Mouse (Mus musculus): ENCODE data around the gene Prdm9. TPM values are rescaled to one million over a fixed set of nuclear protein-coding genes. Genes with fewer than 3 reads are reported as not detected.

Gene Prdm9
- total and polyA plus RNA-seq, 3 experiments = 4.4 to 6.6 (median 5.0) TPM

- no peak for TF ChIP-seq EP300 (IDR thresholded peaks at IDR 0.05; ENCODE audit: low read length)
- peak; percentile 68; the same call in 1 of the 2 replicates for TF ChIP-seq MEF2A (IDR thresholded peaks at IDR 0.05; ENCODE audit: borderline replicate concordance, low read depth, low read length)
- TF ChIP-seq MAX (IDR thresholded peaks at IDR 0.05; ENCODE audit: low read length) = peak; percentile 52; the same call in 1 of the 2 replicates
- no peak for TF ChIP-seq MAFK (IDR thresholded peaks at IDR 0.05; ENCODE audit: insufficient replicate concordance, low read length)
- TF ChIP-seq SIN3A (IDR thresholded peaks at IDR 0.05; ENCODE audit: low read length) = peak; percentile 98
- TF ChIP-seq E2F4 (IDR thresholded peaks at IDR 0.05; ENCODE audit: insufficient replicate concordance, low read depth, low read length) = no peak
- TF ChIP-seq NRF1 (IDR thresholded peaks at IDR 0.05; ENCODE audit: low read depth, low read length) = peak; percentile 76
- TF ChIP-seq ZC3H11A (IDR thresholded peaks at IDR 0.05; ENCODE audit: low read depth, low read length) = no peak
- no peak for TF ChIP-seq ZKSCAN1 (IDR thresholded peaks at IDR 0.05; ENCODE audit: borderline replicate concordance, low read depth, low read length)
- peak; percentile 65; the same call in 1 of the 2 replicates for TF ChIP-seq GABPA (IDR thresholded peaks at IDR 0.05; ENCODE audit: insufficient replicate concordance, low read depth, low read length)
- no peak for TF ChIP-seq USF1 (IDR thresholded peaks at IDR 0.05; ENCODE audit: low read depth, low read length)
These were observed 66.0 kb downstream of the Prdm9 start (continued) for GRCm38 (mm10) chr17:15497882-15498752.

Other genes with a start within 250 kb of the Prdm9 start
- gene Dll1, start 187.5 kb downstream of the Prdm9 start, total RNA-seq (2012; rRNA removed) = 0.25 TPM in 1 of 2 replicates, not detected in the other
- 0.52 and 0.68 TPM in 2 replicates for gene Dll1, start 187.5 kb downstream of the Prdm9 start, total RNA-seq (2014; rRNA removed)
- gene Dll1, start 187.5 kb downstream of the Prdm9 start, polyA plus RNA-seq (2012; ENCODE audit: insufficient read length, low read depth) = 0.14 and 0.29 TPM in 2 replicates
- 17.8 and 19.5 TPM in 2 replicates for gene Fam120b, start 168.2 kb downstream of the Prdm9 start, total RNA-seq (2012; rRNA removed)
- 17.2 and 18.7 TPM in 2 replicates for gene Fam120b, start 168.2 kb downstream of the Prdm9 start, total RNA-seq (2014; rRNA removed)
- 14.9 and 18.1 TPM in 2 replicates for gene Fam120b, start 168.2 kb downstream of the Prdm9 start, polyA plus RNA-seq (2012; ENCODE audit: insufficient read length, low read depth)
- gene Psmb1, start 64.6 kb downstream of the Prdm9 start, total RNA-seq (2012; rRNA removed) = 212 and 219 TPM in 2 replicates
- 416 and 466 TPM in 2 replicates for gene Psmb1, start 64.6 kb downstream of the Prdm9 start, total RNA-seq (2014; rRNA removed)
- gene Psmb1, start 64.6 kb downstream of the Prdm9 start, polyA plus RNA-seq (2012; ENCODE audit: insufficient read length, low read depth) = 186 and 187 TPM in 2 replicates
- gene Tbp, start 64.5 kb downstream of the Prdm9 start, total RNA-seq (2012; rRNA removed) = 26.5 and 31.4 TPM in 2 replicates
- gene Tbp, start 64.5 kb downstream of the Prdm9 start, total RNA-seq (2014; rRNA removed) = 71.4 and 71.7 TPM in 2 replicates
- gene Tbp, start 64.5 kb downstream of the Prdm9 start, polyA plus RNA-seq (2012; ENCODE audit: insufficient read length, low read depth) = 43.0 and 52.8 TPM in 2 replicates
- 78.2 and 87.5 TPM in 2 replicates for gene Pdcd2, start 37.1 kb downstream of the Prdm9 start, total RNA-seq (2012; rRNA removed)
- 106 and 115 TPM in 2 replicates for gene Pdcd2, start 37.1 kb downstream of the Prdm9 start, total RNA-seq (2014; rRNA removed)
- 82.7 and 98.6 TPM in 2 replicates for gene Pdcd2, start 37.1 kb downstream of the Prdm9 start, polyA plus RNA-seq (2012; ENCODE audit: insufficient read length, low read depth)
- 32.0 and 32.1 TPM in 2 replicates for gene Chd1, start 140.6 kb upstream of the Prdm9 start, total RNA-seq (2012; rRNA removed)
- gene Chd1, start 140.6 kb upstream of the Prdm9 start, total RNA-seq (2014; rRNA removed) = 29.6 and 32.4 TPM in 2 replicates
- gene Chd1, start 140.6 kb upstream of the Prdm9 start, polyA plus RNA-seq (2012; ENCODE audit: insufficient read length, low read depth) = 45.0 and 61.3 TPM in 2 replicates

Measured in CH12.LX (cell line).